Mouse (Mus musculus) brain, embryonic 14.5 days (tissue): ENCODE measurements around the gene Ccdc6.

ENCODE experiments used
- CTCF ChIP-seq: fragments of 200-500 bp; IDR thresholded peaks from 2 replicates; pipeline ENCODE4 v1.5.1; 2012; ENCODE audit warnings: inconsistent platforms, mild to moderate bottlenecking, moderate library complexity, borderline replicate concordance; ENCODE audit not compliant: insufficient read depth, insufficient read length; ENCODE audit errors: extremely low read depth
- POLR2A ChIP-seq: fragments of 200-500 bp; IDR thresholded peaks from 2 replicates; pipeline ENCODE4 v1.6.1; 2012; ENCODE audit warnings: mild to moderate bottlenecking, inconsistent platforms, borderline replicate concordance; ENCODE audit not compliant: poor library complexity, insufficient read depth, insufficient read length, severe bottlenecking; ENCODE audit errors: extremely low read depth

DNA sequence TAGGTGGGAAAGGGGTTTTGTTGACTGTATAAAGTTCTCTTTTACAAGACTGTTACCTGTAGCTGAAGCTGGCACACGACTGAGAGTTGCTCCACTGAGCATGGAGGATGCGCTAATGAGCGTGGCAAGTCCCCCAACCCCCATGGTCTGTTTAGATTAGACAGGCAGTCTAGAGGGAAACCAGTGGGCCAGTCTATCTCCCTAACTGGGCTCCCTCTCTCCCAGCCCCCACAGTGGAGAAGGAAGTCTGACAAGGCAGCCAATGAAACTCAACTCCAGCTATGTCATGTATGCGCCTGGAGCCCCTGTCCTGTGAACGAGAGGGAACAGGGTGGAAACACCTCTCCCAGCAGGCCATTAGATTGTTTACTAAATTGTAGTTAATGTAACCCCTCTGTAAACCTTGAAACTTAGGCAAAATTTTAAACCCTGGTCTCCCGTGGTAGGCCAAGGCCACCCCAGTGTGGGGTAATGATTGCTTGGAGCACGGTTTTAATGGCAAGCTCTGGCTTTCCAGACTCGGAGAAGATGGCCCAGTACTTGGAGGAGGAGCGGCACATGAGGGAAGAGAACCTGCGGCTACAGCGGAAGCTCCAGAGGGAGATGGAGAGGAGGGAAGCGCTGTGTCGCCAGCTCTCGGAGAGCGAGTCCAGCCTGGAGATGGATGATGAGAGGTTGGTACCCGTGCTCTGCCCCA, 77.7 kb downstream of the Ccdc6 start:
- no peak for TF ChIP-seq POLR2A
- TF ChIP-seq CTCF: no peak
